Mouse (Mus musculus): ENCODE data around the gene Gm21981. TPM values are rescaled to one million over a fixed set of nuclear protein-coding genes. Genes with fewer than 3 reads are reported as not detected.

Gm21981 gene
- polyA plus RNA-seq, 1 experiment from 2014 or later: 1.0 TPM

- POLR2A ChIA-PET: no interaction called here
- H3K27me3 ChIP-seq: peaks cover 10% of the 10 kb centered on the region
- ATAC-seq (no peak), DNase-seq (ENCODE audit: low read depth, low spot score) (no peak)
- TF ChIP-seq CTCF (IDR thresholded peaks at IDR 0.05): no peak
- CTCF ChIA-PET: no interaction called here
- in situ Hi-C loops (cut with MboI; ENCODE audit: low pct_unique_long_range_greater_than_20kb): loop anchor here (5.0 kb wide), 1 partner anchor 34 kb away; no protein-coding TSS in a partner anchor
These were observed 36.6 kb upstream of the Gm21981 start for GRCm38 (mm10) chr17:47730633-47731575.

- CTCF ChIA-PET: interaction anchor here (1.0 kb wide), 1 partner anchor 10 kb away, joined by 3 read pairs; the partner anchor contains the start of gene Tfeb
- POLR2A ChIA-PET: no interaction called here
- ATAC-seq (no peak), DNase-seq (ENCODE audit: low read depth, low spot score) (no peak)
- in situ Hi-C loops (cut with MboI; ENCODE audit: low pct_unique_long_range_greater_than_20kb): no loop called here
- TF ChIP-seq CTCF (IDR thresholded peaks at IDR 0.05): no peak
- H3K27me3 ChIP-seq: peaks cover 16% of the 10 kb centered on the region
These were observed 32.3 kb upstream of the Gm21981 start, which contains the start of gene Pgc for GRCm38 (mm10) chr17:47726566-47726965. Gene Pgc (plus strand): TSS chr17:47726842.

GRCm38 (mm10) chr17:47721183-47721582 lies 26.9 kb upstream of the Gm21981 start:
- H3K27me3 ChIP-seq: peaks cover 21% of the 10 kb centered on the region
- TF ChIP-seq CTCF (IDR thresholded peaks at IDR 0.05): no peak
- ChIA-PET CTCF (no interaction called here), POLR2A (no interaction called here)
- ATAC-seq: no peak
- DNase-seq (ENCODE audit: low read depth, low spot score): no peak
- in situ Hi-C loops (cut with MboI; ENCODE audit: low pct_unique_long_range_greater_than_20kb): no loop called here

GRCm38 (mm10) chr17:47715037-47715436 lies 20.8 kb upstream of the Gm21981 start:
- H3K27me3 ChIP-seq: peaks cover 15% of the 10 kb centered on the region
- ChIA-PET POLR2A (no interaction called here), CTCF (no interaction called here)
- in situ Hi-C loops (cut with MboI; ENCODE audit: low pct_unique_long_range_greater_than_20kb): no loop called here
- ATAC-seq (no peak), DNase-seq (ENCODE audit: low read depth, low spot score) (no peak)
- TF ChIP-seq CTCF (IDR thresholded peaks at IDR 0.05): no peak

DNA sequence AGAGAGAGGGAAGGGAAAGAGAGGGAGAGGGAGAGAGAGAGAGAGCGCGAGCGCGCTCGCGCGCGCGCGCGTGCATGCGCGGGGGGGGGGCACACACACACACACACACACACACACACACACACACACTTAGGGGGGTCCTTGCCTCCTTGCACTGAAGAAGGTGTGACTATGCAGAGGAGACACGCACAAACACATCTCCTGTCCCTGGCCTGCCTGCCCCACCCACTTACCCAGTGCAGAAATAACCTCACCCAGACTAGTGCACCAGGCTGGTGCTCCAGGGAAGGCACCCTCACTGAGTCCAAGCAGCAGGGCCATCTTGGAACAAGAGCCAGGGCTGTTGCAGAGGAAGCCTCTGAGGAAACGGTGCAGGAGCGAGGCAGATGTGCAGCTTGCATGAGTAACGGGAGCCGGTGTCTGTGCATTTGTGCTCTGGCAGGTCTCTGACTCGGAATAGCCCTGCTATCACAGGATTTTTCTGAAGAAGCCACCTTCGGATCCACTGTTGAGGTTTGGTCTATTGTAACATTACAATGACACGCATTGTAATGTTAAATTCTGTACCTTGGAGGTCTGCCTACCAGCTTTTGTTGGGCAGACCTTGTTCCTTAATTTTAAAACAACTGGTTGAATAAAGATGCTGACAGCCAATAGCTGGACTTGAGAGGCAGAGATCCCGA lies 18.8 kb upstream of the Gm21981 start:
- peaks cover 6% of the 10 kb centered on the region for H3K27me3 ChIP-seq
- no peak for ATAC-seq
- POLR2A ChIA-PET: no interaction called here
- CTCF ChIA-PET: no interaction called here
- DNase-seq (ENCODE audit: low read depth, low spot score): no peak
- in situ Hi-C loops (cut with MboI; ENCODE audit: low pct_unique_long_range_greater_than_20kb): no loop called here
- TF ChIP-seq CTCF (IDR thresholded peaks at IDR 0.05): no peak

DNA sequence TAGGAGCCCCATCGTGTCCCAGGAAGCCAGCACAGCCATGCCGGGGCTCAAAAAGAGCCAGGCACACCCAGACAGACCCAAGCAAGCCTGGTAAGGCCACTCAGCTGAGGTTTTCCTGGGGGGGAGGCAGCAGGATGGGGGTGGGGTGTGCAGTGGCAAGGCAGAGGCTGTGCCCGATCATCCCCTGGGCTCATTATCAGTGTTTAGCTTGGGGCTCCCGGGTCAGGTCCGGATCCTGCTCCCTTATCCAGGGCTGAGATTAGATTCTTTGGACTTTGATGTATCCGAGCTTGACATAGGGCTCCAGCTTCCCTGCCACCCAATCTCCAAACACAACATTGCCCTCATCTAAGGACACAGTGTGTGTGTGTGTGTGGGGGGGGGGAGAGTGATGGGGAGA lies 17.6 kb upstream of the Gm21981 start:
- in situ Hi-C loops (cut with MboI; ENCODE audit: low pct_unique_long_range_greater_than_20kb): no loop called here
- no peak for DNase-seq (ENCODE audit: low read depth, low spot score)
- ChIA-PET CTCF (no interaction called here), POLR2A (interaction anchor here (0.6 kb wide), 1 partner anchor 702 kb away, joined by 3 read pairs; the partner anchor contains the start of gene Ubr2)
- no peak for TF ChIP-seq CTCF (IDR thresholded peaks at IDR 0.05)
- no peak for ATAC-seq
- H3K27me3 ChIP-seq: peaks cover 6% of the 10 kb centered on the region

DNA sequence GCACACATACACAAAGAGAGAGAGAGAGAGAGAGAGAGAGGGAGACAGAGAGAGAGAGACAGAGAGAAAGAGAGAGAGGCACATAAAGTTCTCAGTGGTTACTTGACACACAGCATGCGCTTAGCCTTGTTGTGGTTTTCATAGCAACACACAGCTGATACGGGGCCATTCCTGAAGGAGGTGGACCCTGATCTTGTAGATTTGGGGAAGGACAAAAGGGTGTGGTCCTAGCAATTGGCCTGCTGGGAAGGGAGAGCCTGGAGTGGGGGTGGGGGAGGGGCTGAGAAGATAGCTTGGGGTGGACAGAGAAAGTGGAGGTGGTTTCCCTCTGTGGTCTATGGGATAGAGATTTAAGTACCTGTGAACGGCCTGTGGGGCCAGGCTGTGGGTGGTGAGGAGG lies 15.8 kb upstream of the Gm21981 start:
- POLR2A ChIA-PET: no interaction called here
- in situ Hi-C loops (cut with MboI; ENCODE audit: low pct_unique_long_range_greater_than_20kb): no loop called here
- peaks cover 3% of the 10 kb centered on the region for H3K27me3 ChIP-seq
- no peak for DNase-seq (ENCODE audit: low read depth, low spot score)
- no peak for TF ChIP-seq CTCF (IDR thresholded peaks at IDR 0.05)
- CTCF ChIA-PET: interaction anchor here (1.1 kb wide), 1 partner anchor 82 kb away, joined by 3 read pairs; no protein-coding TSS in a partner anchor
- ATAC-seq: no peak

DNA sequence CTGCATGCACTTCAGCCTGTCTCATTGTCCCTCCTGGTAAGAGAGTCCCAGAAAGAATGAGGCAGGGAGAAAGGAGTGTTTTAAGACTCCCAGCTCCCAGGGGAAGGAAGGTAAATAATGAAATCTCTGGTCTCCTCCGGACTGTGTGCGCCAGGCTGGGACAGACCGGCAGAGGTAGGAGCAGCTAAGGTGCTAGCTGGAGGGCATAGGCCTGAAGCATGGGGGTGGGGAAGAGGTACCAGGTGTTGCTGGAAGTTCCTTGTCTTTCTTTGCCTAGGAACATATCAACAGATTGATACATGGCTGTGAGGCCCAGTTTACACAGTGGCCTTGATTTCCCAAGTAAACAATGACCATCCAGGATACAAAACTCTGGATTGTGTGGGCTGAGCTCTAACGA lies 14.7 kb upstream of the Gm21981 start:
- ChIA-PET POLR2A (no interaction called here), CTCF (interaction anchor here (1.1 kb wide), 1 partner anchor 84 kb away, joined by 3 read pairs; no protein-coding TSS in a partner anchor)
- no peaks in the 10 kb centered on the region for H3K27me3 ChIP-seq
- in situ Hi-C loops (cut with MboI; ENCODE audit: low pct_unique_long_range_greater_than_20kb): no loop called here
- DNase-seq (ENCODE audit: low read depth, low spot score) (no peak), ATAC-seq (no peak)
- TF ChIP-seq CTCF (IDR thresholded peaks at IDR 0.05): no peak

GRCm38 (mm10) chr17:47707961-47708360 lies 13.7 kb upstream of the Gm21981 start:
- ChIA-PET CTCF (no interaction called here), POLR2A (no interaction called here)
- no peak for ATAC-seq

DNA sequence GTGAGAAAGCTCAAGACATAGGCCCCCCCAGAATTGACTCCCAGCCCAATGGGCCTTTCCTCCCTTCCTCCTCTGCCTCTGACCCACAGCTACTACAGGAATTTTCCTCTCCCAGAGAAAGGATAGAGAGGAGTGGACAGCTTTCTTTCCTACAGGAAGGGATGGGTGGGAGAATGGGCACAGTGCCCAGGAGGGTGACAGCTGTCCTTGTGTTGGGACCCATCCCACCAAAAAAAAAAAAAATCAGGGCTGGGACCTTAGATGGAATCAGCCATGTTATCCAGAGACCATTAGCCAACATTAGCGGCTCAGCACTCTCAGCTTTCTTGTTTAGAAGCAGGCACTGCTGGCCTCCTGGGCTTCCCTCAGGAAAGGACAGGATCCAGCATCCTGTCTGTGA lies 11.9 kb upstream of the Gm21981 start:
- H3K27me3 ChIP-seq: no peaks in the 10 kb centered on the region
- no peak for DNase-seq (ENCODE audit: low read depth, low spot score)
- CTCF ChIA-PET: interaction anchor here (1.7 kb wide), 1 partner anchor 12 kb away, joined by 7 read pairs; the partner anchor contains the start of genes Gm21981 and Prickle4
- TF ChIP-seq CTCF (IDR thresholded peaks at IDR 0.05): no peak
- ATAC-seq: no peak
- in situ Hi-C loops (cut with MboI; ENCODE audit: low pct_unique_long_range_greater_than_20kb): no loop called here
- POLR2A ChIA-PET: interaction anchor here (0.8 kb wide), 1 partner anchor 18 kb away, joined by 3 read pairs; the partner anchor contains the start of genes Frs3 and Tomm6

More at GRCm38 (mm10) chr17:47707961-47708360, 13.7 kb upstream of the Gm21981 start:
- H3K27me3 ChIP-seq: no peaks in the 10 kb centered on the region
- no peak for TF ChIP-seq CTCF (IDR thresholded peaks at IDR 0.05)
- DNase-seq (ENCODE audit: low read depth, low spot score): no peak
- in situ Hi-C loops (cut with MboI; ENCODE audit: low pct_unique_long_range_greater_than_20kb): no loop called here
